Comparison of ENCODE assay signal across 12 mouse cellular contexts in the genomic region with DNA sequence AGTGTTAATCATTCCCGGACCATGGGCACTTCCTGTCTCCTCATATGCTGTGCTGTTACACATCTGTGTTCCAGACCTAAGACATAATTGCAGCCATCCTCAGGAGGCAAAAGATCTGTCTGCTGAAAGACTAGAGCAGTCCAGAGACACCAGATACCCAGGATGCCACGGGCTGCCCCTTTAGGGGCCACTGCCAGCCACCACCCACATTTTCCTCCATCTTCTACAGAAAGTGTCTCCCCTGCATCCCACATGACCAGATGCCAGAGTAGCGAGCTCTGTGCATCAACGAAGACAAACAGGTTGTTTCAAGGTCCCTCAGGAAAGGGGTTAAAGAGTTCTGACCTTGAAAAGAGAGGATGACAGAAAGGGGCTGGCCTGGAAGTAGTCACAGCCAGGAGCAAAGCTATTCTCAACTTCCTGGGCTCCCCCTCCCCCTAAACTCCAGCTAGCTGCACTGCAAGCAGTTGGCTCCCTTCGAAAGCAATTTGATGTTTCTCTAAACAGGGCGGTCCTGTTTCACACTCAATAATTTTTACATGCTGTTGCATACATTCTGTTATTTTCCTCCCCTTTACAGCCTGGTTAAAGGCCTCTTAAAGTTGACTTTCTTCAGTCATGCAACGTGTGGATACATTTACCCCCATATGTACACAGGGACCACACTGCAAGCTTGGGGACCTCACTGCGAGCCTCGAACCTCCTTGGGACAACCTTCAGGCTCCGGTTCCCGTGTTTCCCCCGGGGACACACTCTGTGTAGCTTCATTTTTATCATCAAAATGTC. TPM values are rescaled to one million over a fixed set of nuclear protein-coding genes. Genes with fewer than 3 reads are reported as not detected.
DNase-seq lines count a peak whose midpoint lies in the region; ATAC-seq and TF ChIP-seq lines count a peak whose summit lies in the region.
"Had no signal": no experiment of that assay in that cellular context is flagged by ENCODE, and none has a peak within 500 bp of the region (broad histone marks: within the 10 kb centered on the region; RNA-seq: fewer than 3 reads in every experiment).

No protein-coding gene starts in this region.

- DNase-seq in heart, postnatal 4 days, result no peak
- DNase-seq in neural tube, embryonic 10.5 days (ENCODE audit: extremely low spot score, low spot score), result peak; percentile 42
- no peak for DNase-seq in frontal cortex, postnatal 10 days (ENCODE audit: low spot score in 2 of 2)
- no peak for DNase-seq in forebrain, embryonic 11.5 days (ENCODE audit: low spot score)
- DNase-seq in cerebellum, postnatal 36 days, result no peak
- DNase-seq: right cerebral cortex, adult 18-20 months; thymus, adult 2 months had no signal

- H3K4me2 ChIP-seq in heart, embryonic 14.5 days (ENCODE audit: low read length), result no peak overlapping the region
- H3K4me2 ChIP-seq in neural tube, embryonic 15.5 days, result no peak overlapping the region
- H3K4me2 ChIP-seq in intestine, postnatal 0 days (replicated peaks; ENCODE audit: low read depth), result no peak overlapping the region
- H3K4me2 ChIP-seq in forebrain, embryonic 11.5 days (ENCODE audit: low read depth, low read length, severe bottlenecking), result no peak overlapping the region

- peak overlapping the region; percentile 17; the same call in 1 of the 2 replicates for H3K9ac ChIP-seq in heart, embryonic 14.5 days (ENCODE audit: low read length)
- no peak overlapping the region for H3K9ac ChIP-seq in neural tube, embryonic 15.5 days (replicated peaks)
- H3K9ac ChIP-seq in intestine, postnatal 0 days (ENCODE audit: low read depth, low read length), result no peak overlapping the region
- H3K9ac ChIP-seq in forebrain, embryonic 11.5 days (ENCODE audit: low read length), result no peak overlapping the region

- peaks cover 31 to 57% of the 10 kb centered on the region in 2 experiments for H3K4me1 ChIP-seq in heart, embryonic 14.5 days (ENCODE audit: control insufficient read depth in 2 of 2, insufficient read depth in 2 of 2, low read length in 2 of 2)
- peaks cover 9% of the 10 kb centered on the region for H3K4me1 ChIP-seq in neural tube, embryonic 15.5 days
- peaks cover 2% of the 10 kb centered on the region for H3K4me1 ChIP-seq in intestine, postnatal 0 days (replicated peaks; ENCODE audit: control insufficient read depth, insufficient read depth, low read length)
- no peaks in the 10 kb centered on the region for H3K4me1 ChIP-seq in forebrain, embryonic 11.5 days (replicated peaks; ENCODE audit: control insufficient read depth, insufficient read depth, low read length)

- no peak for TF ChIP-seq CTCF in intestine, postnatal 0 days (IDR thresholded peaks at IDR 0.05; ENCODE audit: low read depth)

- H3K27ac ChIP-seq in heart, embryonic 14.5 days (replicated peaks in 1 of 2; ENCODE audit: control insufficient read depth in 1 of 2, insufficient read depth in 1 of 2, low read depth in 2 of 2, low read length in 2 of 2), result peak overlapping the region; percentile 42 to 66
- no peak overlapping the region for H3K27ac ChIP-seq in neural tube, embryonic 15.5 days (replicated peaks)
- H3K27ac ChIP-seq in intestine, postnatal 0 days (ENCODE audit: low read depth, low read length), result peak overlapping the region; percentile 62; the same call in 1 of the 2 replicates
- no peak overlapping the region for H3K27ac ChIP-seq in forebrain, embryonic 11.5 days (ENCODE audit: low read depth, low read length)

- WGBS in heart, embryonic 14.5 days, result 42% methylated on average over 12 of the region's 12 CpGs
- 69% methylated on average over 12 of the region's 12 CpGs for WGBS in neural tube, embryonic 15.5 days
- WGBS in intestine, postnatal 0 days, result 41% methylated on average over 12 of the region's 12 CpGs
- 78% methylated on average over 12 of the region's 12 CpGs for WGBS in forebrain, embryonic 11.5 days

- no peak overlapping the region for H3K4me3 ChIP-seq in heart, embryonic 14.5 days (ENCODE audit: control insufficient read depth in 1 of 2, insufficient read depth in 1 of 2, low read depth in 1 of 2, low read length in 2 of 2)
- H3K4me3 ChIP-seq in neural tube, embryonic 15.5 days (replicated peaks), result no peak overlapping the region
- no peak overlapping the region for H3K4me3 ChIP-seq in intestine, postnatal 0 days (ENCODE audit: low read depth, low read length)
- no peak overlapping the region for H3K4me3 ChIP-seq in forebrain, embryonic 11.5 days (ENCODE audit: low read depth, low read length)

- no peak for ATAC-seq in heart, embryonic 14.5 days (ENCODE audit: insufficient number of reproducible peaks, insufficient read depth, low FRiP score, low read depth)
- no peak for ATAC-seq in neural tube, embryonic 15.5 days (ENCODE audit: low FRiP score)
- no peak for ATAC-seq in intestine, postnatal 0 days
- ATAC-seq in forebrain, embryonic 11.5 days (replicated peaks; ENCODE audit: low FRiP score), result no peak
- ATAC-seq: activated CD4-positive, CD25-positive, alpha-beta regulatory T cell, adult 4 months; forebrain, embryonic 16.5 days had no signal

- H3K27me3 ChIP-seq in heart, embryonic 14.5 days (ENCODE audit: control insufficient read depth, insufficient read depth, low read length), result no peaks in the 10 kb centered on the region
- no peaks in the 10 kb centered on the region for H3K27me3 ChIP-seq in neural tube, embryonic 15.5 days (replicated peaks)
- no peaks in the 10 kb centered on the region for H3K27me3 ChIP-seq in intestine, postnatal 0 days (replicated peaks; ENCODE audit: control insufficient read depth, insufficient read depth, low read length)
- no peaks in the 10 kb centered on the region for H3K27me3 ChIP-seq in forebrain, embryonic 11.5 days (ENCODE audit: control insufficient read depth, insufficient read depth, low read length)

- H3K9me3 ChIP-seq in heart, embryonic 14.5 days (ENCODE audit: control insufficient read depth, low read length), result no peaks in the 10 kb centered on the region
- H3K9me3 ChIP-seq in neural tube, embryonic 15.5 days (replicated peaks), result no peaks in the 10 kb centered on the region
- no peaks in the 10 kb centered on the region for H3K9me3 ChIP-seq in intestine, postnatal 0 days (ENCODE audit: control insufficient read depth)
- H3K9me3 ChIP-seq in forebrain, embryonic 11.5 days (ENCODE audit: control insufficient read depth, low read length), result no peaks in the 10 kb centered on the region

- peaks cover 8% of the 10 kb centered on the region; the same call in 1 of the 2 replicates for H3K36me3 ChIP-seq in heart, embryonic 14.5 days (ENCODE audit: control insufficient read depth, insufficient read depth, low read length)
- H3K36me3 ChIP-seq in neural tube, embryonic 15.5 days, result no peaks in the 10 kb centered on the region
- H3K36me3 ChIP-seq in intestine, postnatal 0 days (ENCODE audit: control insufficient read depth, insufficient read depth), result no peaks in the 10 kb centered on the region
- no peaks in the 10 kb centered on the region for H3K36me3 ChIP-seq in forebrain, embryonic 11.5 days (ENCODE audit: control insufficient read depth, insufficient read depth, low read length)

RNA-seq across cellular contexts. Expression of a gene that starts 13.9 kb away (rescaled TPM):
- 77.7 and 80.3 TPM in 2 replicates for polyA plus RNA-seq in heart, embryonic 14.5 days (2014; fragmentation: Nextera tagmentation; extraction: Ambion mirVana)
- 100 to 1,000 TPM; 558 to 588 TPM for total RNA-seq in heart, postnatal 4 days (2021)
- polyA plus RNA-seq in neural tube, embryonic 15.5 days (2015; fragmentation: Nextera tagmentation; extraction: Ambion mirVana), result 35.4 and 43.7 TPM in 2 replicates
- polyA plus RNA-seq in intestine, postnatal 0 days (2015; fragmentation: Nextera tagmentation; extraction: Ambion mirVana), result 44.5 and 44.8 TPM in 2 replicates
- polyA plus RNA-seq in forebrain, embryonic 11.5 days (2014; fragmentation: Nextera tagmentation; extraction: Ambion mirVana), result 40.4 and 45.4 TPM in 2 replicates
- polyA plus RNA-seq: activated CD4-positive, CD25-positive, alpha-beta regulatory T cell, adult 4 months had no signal

RNA-seq across cellular contexts. Expression of a gene that starts 13.9 kb away (rescaled TPM):
- 250 and 253 TPM in 2 replicates for polyA plus RNA-seq in heart, embryonic 14.5 days (2014; fragmentation: Nextera tagmentation; extraction: Ambion mirVana)
- 1,000 to 10,000 TPM; 1,026 to 1,084 TPM for total RNA-seq in heart, postnatal 4 days (2021)
- 79.3 and 96.2 TPM in 2 replicates for polyA plus RNA-seq in neural tube, embryonic 15.5 days (2015; fragmentation: Nextera tagmentation; extraction: Ambion mirVana)
- 84.5 and 85.5 TPM in 2 replicates for polyA plus RNA-seq in intestine, postnatal 0 days (2015; fragmentation: Nextera tagmentation; extraction: Ambion mirVana)
- 118 and 130 TPM in 2 replicates for polyA plus RNA-seq in forebrain, embryonic 11.5 days (2014; fragmentation: Nextera tagmentation; extraction: Ambion mirVana)
- polyA plus RNA-seq: activated CD4-positive, CD25-positive, alpha-beta regulatory T cell, adult 4 months had no signal

Comparison
In these comparisons a context has a peak if more than half of its experiments do, and no peak if none do; other contexts are left out.
1. H3K27ac ChIP-seq: peak in heart, embryonic 14.5 days (2 of 2) and intestine, postnatal 0 days (single experiment); none in neural tube, embryonic 15.5 days (single experiment) and forebrain, embryonic 11.5 days (single experiment).